Mouse (Mus musculus) heart, adult 11 months (tissue): Measurements from ENCODE around the gene Prkcd.

Source experiments
- DNase-seq: peaks from one replicate; pipeline ENCODE4 v3.0.0; 2022

Prkcd gene

GRCm38 (mm10) chr14:30625856-30626726 is at the start of gene Prkcd:
Gene Prkcd (minus strand): TSS chr14:30626210.
- peak; percentile 99 for DNase-seq

DNA sequence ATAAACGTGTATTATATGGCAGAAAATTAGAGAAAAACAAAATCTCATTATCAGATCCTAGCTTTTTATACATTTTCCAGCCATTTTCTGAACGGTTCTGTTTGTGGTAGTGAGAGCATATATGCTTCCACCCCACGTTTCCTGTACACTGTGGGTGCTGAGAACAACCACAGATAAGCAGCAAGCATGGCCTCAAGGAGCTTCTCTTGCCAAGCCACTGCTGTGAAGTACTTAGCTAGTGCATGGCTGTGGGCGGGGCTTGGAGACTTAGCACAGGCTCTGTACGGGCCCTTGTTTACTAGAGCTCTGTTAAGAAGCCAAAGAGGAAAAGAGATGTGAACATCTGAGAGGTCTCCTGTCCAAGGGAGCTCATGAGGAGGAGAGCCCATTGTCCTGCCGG is 48.9 kb upstream of the Prkcd start:
- DNase-seq: no peak

DNA sequence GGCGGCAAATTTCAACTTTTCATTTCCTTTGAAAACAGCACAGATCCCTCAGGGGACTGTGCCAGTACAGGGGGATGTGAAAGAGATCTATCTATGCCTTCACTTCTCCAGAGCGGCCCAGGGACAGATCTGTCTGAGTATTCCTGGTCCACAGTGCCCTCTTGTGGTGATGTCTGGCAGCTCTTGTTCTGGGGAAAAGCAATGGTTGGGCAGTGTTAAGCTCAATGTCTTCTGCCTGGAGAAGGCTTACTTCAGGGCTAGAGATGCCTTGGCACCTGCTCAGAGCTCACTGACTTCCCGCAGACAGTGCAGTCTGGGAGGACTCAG is 45.9 kb upstream of the Prkcd start:
- DNase-seq: peak; percentile 97

DNA sequence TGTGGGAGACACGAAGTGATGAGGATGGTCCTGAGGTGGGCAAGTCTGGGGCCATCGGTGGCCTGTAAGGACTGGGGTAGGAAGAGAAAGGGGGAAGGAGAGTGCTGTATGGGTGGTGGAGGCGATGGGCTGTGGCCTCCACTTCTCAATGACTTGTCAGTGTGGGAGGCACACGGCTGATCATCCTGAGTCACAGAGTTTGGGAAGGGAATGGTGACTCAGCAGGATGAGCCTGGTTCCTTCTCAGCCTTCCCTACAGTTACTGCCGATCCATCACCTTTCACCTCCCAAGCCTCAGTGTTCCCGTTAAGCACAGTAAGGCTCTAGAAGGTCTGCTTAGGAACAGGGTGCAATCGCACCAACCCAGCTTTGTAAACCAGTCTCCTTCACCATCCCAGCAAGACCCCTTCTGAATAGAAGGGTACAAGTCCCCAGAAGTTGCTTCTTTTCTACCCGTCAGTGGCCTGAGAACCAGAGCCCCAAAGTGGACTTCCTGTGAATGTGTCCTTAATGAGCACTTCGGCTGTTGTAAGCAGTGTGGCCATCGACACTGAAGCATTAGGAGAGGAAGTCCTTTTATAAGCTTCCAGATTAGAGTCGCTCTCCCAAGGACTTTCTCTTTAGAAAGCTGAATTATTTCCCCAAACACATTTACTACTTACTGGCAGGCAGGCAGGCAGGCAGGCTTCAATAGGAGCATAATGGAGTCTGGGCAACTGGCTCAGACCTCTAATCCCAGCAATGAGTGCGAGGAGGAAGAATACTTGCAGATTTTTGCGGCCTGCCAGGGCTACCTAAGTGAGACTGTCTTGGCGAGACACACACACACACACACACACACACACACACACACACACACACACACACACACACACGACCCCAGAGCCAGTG is 45.3 kb upstream of the Prkcd start:
- DNase-seq: no peak

DNA sequence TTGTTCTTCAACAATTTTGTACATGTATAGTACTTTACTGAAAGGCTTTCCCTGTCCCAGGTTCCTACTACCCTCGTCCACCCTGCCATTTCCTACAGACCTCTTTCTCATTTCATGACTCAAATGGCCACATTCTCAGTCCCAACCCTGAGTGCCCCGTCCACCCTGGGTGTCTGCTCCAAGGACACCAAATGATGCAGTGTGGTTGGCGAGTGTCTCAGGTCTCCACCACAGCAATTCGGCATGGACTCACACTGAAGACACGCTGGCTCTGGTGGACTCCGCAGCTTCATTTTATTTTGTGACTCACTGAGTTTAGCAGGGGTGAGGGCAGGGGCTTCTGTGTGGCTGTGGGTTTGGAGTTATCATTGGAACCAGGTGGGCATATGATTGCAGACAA is 44.2 kb upstream of the Prkcd start:
- DNase-seq: no peak

- no peak for DNase-seq
These were observed 40.6 kb upstream of the Prkcd start for GRCm38 (mm10) chr14:30666604-30667003.

DNA sequence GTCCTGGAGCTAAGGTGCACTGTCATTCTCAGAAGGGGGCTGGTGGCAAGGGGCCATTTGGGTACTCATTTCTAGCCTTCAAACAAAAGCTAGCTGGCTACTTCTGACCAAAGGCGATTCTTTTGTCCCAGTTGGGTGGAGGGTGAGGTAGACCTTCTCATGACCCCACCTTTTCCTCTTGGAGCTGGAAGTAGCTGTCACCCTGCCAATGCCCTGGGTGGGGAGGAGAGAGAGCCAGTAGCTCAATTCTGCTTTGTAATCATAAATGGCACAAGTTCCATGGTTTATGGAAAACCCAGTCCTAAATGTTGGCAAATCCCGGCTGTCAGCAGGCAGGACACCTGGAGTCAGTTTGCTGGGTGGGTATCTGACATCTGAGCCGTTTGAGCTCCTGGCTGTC is 40.1 kb upstream of the Prkcd start:
- peak; percentile 96 for DNase-seq

DNA sequence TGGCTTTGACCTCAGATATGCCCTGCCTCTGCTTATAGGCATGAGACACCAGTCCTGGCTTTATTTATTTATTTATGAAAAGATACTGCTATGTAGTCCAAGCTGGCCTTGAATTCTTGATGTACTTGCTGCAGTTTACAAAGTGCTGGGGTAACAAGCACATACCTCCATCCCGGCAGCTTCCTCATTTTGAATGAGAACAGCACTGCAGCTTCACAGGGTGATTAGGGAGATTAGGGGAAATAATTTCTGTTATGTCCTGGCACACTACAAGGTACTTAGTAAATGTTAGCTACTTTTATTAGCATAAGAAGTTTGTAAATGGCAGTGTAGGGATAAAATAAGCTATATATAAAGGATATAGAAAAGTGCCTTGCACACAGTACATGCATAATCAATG is 29.5 kb upstream of the Prkcd start:
- no peak for DNase-seq

DNA sequence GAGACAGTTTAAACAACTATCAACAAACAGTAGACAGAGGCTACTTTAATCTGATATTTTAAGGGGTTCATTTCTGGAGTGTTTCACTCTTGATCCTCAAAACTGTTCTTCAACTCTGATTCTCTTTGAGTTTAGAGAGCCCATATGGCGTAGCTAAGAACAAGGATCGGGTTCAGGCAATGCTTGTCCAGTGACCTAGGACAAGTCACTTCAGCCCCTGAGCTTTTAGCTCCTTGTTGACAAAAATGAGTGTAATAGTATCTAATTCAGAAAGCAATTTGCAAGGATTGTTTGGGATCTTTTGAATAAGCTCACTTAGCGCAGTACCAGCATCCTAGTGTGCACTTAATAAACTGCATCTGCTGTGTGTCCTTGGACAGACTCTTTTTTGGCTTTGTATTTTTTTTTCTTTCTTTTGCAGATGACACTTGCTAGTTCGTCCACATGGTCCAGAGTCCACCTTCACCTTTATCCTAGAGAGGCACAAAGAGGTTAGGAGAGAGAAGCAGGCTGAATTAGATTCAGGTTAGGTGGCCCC is 28.8 kb upstream of the Prkcd start:
- DNase-seq: no peak

- peak; percentile 100 for DNase-seq
These were observed 28.1 kb upstream of the Prkcd start, which contains the start of gene Rft1 for GRCm38 (mm10) chr14:30653943-30654659. Gene Rft1 (plus strand): TSS chr14:30654360.

DNA sequence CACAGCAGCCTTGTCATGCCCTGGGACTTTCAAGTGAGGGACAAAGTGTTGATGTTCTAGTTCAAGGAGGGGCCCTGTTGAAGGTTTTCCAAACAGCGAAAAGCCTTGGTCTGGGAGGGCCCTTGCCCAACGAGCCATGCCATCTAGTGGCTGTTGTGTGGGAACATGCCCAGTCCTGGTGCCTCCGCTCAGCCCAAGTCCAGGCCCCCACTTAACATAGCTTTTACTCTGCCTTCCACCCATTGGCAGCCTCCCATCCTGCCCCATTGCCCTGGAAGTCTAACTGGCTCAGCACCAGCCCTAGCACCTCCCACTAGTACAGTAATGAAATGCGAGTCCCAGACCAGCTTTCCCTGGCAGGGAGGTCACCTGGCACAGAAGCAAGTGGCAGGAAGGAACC is 25.0 kb upstream of the Prkcd start:
- DNase-seq: peak; percentile 98

- DNase-seq: no peak
These were observed 23.7 kb upstream of the Prkcd start for GRCm38 (mm10) chr14:30649745-30650144.

DNA sequence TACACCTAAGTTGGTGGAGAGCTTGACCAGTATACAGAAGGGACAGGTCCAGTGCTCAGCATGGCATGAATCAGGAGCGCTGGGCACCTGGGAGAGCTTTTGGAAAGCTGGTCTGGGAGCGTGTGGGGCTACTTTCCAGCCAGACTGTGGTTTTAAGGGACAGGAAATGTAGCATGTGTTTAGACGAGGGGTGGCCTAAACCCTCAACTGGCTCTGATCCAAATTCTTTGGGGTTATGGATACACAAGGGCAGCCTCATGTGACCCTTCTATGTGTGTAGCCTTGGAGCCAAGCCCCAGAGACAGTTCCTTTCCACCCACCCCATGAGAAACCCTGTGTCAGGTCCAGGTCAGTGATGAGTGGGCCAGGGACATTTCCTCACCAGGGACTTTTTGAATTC is 22.5 kb upstream of the Prkcd start:
- no peak for DNase-seq

DNA sequence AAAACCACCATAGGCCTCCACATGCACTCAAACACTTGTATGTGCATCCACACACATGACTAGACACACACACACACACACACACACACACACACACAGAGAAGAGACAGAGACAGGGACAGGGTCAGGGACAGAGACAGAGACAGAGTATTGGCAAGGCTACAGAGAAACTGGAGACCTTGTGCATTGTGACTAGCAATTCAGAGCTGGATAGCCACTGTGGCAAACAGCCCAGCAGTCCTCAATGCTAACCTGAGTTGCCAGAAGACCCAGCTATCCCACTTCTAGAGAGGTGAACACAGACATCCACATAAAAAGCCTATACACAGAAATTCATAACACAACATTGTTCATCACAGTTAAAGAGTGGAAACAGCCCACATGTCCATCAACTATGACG is 20.5 kb upstream of the Prkcd start:
- DNase-seq: no peak

DNA sequence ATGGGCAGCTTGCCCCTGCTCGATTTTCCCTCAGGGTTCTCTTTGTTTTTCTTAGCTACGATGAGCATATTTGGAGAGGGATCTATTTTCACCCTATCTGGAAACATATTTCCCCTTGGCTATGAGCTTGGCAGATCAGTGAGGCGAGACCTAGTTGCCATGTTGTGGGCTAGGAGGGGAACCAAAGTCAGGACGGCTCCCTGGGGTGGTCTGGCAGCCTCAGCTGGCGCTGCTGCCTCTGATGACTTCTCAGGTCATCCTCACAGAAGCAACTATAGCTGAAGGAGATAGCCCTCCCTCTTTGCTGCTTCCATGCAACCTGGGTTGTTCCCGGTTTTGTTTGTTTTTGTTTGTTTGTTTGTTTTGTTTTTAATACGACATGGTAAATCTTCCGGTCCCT is 19.1 kb upstream of the Prkcd start:
- no peak for DNase-seq

GRCm38 (mm10) chr14:30644026-30644425 is 18.0 kb upstream of the Prkcd start:
- DNase-seq: no peak

- DNase-seq: no peak
These were observed 15.7 kb upstream of the Prkcd start for GRCm38 (mm10) chr14:30641748-30642147.

DNA sequence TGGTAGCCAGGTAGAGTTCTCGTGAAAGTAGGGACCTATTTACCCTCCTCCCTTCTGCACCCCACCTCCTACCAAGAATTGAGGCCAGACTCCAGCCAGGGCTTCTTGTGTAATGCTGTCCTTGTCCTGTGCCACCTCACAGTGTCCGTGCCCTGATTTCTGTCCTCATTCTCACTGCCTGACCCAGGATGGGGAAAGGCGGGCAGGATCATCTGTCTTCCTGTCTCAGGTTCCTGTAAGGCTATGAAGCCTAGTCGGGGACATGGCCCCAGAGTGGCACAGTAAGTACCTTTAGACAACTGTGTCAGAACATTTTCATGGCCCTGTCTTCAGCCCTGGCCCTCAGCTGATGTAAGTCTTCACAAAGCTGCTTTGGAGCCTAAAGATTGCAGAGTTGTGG is 12.7 kb upstream of the Prkcd start:
- no peak for DNase-seq

DNA sequence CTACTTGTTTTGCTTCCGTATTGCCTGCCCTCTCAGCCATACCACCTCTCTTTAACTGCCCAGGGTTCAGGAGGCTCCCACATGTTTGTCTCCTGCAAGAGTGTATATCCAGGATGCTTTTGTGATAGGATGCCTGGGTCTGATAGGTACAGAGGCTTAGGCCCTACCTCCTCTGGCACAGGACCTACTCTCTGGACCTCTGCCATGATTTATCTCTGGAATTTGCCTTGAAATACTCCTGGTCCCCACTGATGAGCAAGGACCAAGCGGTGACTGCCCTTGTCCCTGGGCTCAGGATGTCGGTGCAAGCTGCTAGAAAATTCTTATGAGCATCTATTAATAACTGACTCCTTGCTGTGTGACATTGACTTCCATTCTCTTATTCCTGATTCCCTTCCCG is 12.0 kb upstream of the Prkcd start:
- DNase-seq: peak; percentile 92

GRCm38 (mm10) chr14:30637087-30637486 is 11.1 kb upstream of the Prkcd start:
- DNase-seq: no peak

- no peak for DNase-seq
These were observed 10.5 kb upstream of the Prkcd start for GRCm38 (mm10) chr14:30636499-30636898.

DNA sequence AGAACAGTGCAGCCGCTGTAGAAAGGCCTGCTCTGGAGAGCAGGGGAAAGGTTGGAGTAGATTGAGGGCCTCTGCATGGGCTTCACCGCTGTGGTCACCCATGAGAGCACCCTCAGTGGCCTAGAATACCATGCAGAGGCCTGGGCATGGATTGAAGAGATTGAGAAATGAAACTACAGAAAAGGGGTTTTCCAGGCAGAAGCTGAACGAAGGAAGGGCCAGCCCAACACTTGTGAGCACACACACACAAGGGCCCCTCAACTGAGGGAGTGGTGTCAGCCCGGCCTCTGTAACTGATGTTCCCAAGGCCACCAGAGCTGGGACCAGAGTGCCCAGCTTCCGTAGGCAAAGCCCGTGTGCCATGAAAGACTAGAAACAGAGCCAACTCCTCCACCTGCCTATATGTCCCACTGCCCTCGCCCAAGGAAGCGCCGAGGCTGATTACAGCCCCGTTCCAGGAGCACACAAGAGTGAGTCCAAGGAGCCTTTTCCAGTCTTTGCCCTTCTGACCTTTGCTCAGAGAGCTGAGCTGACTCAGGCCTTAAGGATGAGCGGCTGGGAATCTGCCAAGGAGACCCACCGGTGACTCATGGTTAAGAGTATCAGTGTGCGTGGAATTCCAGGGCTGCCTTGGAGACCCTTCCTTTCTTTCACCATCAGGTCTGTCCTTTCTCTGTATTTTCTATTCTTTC is 9.4 kb upstream of the Prkcd start:
- no peak for DNase-seq

DNA sequence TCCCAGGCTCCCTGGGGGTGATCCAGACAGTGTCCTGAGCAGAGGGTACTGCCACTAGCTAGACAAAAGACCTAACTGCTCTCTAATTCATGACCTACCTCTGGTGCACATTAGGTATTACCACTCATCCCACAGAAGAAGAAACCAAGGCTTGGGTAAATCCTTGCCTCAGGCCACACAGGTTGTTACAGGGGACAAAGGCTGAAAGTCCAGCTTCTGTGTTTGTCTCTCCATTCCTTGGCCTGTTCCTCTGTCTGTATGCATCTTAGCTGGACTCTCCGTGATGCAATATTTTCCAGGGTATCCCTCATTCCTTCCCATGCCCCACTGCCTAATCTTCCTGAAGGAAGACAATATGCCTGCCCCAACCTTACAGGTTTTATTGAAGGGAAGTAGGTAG is 8.4 kb upstream of the Prkcd start:
- DNase-seq: no peak
